Mouse (Mus musculus): ENCODE measurements around the gene Abcb6.

DNA sequence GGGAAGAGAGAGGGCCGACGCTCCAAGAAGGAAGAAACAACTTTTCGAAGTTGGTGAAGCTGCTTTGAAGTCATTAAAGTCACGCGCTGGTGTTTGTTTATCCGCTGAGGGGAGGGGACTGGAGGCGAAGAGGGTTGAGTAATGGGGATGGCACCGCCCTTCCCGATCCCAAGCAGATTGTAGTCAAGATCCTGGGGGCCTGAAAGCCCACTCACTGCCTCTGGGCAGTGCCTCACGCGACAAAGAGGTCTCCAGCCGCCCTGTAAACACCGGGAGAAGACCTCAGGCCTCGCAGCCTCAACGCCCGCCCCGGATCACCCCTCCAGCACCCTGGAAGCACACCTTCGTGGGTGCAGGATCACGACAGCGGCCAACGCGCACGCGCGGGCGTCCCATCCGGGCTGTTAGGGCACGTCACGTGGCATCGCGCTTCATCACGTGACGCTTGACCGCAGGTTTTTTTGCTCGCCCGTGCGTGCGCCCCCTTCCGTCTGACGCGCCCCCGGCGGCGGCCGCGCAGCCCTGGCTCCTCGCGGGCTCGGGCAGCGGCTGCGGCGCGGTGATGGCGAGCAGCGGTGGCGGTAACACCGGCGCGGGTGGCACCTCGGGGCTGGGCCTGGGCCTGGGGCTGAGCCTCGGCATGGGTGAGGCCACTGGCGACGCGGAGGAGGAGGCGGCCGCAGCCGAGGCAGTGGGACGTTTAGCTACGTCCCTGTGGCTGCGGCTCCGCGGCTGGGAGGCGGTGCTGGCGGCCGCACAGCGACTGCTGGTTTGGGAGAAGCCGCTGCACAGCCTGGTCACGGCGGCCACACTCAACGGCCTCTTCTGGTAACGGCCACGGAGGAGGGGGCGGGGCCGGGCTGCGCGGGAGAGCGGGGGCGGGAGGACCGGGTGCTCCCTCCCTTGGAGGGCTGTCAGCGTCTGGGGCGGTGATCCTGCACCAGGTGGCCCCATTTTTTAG, 37.6 kb downstream of the Abcb6 start, which contains the start of the genes Cnppd1 and Retreg2:
- TF ChIP-seq CTCF (IDR thresholded peaks at IDR 0.05; ENCODE audit: control insufficient read depth, insufficient read depth, insufficient read length): peak; percentile 95
- no peak for TF ChIP-seq MYOD1 (IDR thresholded peaks at IDR 0.05; ENCODE audit: control insufficient read depth, insufficient read length, low read depth)
- no peak for TF ChIP-seq MYOG (IDR thresholded peaks at IDR 0.05; ENCODE audit: control insufficient read depth, extremely low read depth, insufficient read length)
